Mouse (Mus musculus) adrenal gland, adult 2 months (tissue): ENCODE measurements at regions not wholly inside any gene's neighbourhood (a gene's known extent, or its start where the extent isn't known, plus 50 kb on each side); places are given as distances from the start of the nearest gene placed in this dataset.

Source experiments
- DNase-seq: peaks from one replicate; pipeline ENCODE4 v3.0.0; 2021

DNA sequence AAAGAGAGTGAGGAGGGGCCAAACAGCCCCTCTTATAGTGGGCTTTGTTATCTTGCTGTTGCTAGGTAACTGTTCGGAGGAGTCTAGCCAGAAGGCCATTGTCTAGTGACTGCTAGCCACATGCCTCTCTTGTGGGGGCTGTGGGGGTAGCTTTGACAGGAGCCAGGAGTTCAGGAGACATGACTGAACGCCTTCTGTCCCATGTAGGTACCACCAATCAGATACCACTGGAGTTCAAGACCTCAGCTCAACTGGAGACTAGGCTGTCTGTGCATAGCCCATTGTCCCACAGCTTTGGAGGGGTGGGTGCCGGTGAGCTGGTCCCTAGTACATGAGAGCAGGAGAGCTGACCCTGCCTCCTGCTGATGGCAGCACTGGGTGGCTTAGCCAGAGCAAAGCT is 82.4 kb upstream of the Unc93a2 start:
- no peak for DNase-seq

DNA sequence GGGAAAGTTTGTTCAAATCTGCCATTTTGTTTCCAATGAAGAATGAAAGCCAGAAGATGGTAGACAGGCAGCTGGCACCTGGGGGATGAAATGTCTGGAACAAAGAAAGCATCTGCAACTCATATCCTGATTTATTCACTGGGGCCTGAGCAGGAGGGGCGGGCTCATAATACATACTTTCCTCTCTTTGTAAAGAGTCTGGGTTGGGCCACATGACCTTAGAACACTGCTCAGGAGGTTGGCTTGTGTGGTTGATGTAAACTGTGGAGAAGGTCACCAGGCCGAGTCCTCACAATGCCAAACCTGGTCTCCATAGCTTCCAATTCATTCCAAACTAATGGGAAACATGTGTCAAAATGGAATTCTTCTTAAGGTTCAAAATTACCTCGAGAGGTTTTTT is 79.6 kb upstream of the Unc93a2 start:
- DNase-seq = no peak

DNA sequence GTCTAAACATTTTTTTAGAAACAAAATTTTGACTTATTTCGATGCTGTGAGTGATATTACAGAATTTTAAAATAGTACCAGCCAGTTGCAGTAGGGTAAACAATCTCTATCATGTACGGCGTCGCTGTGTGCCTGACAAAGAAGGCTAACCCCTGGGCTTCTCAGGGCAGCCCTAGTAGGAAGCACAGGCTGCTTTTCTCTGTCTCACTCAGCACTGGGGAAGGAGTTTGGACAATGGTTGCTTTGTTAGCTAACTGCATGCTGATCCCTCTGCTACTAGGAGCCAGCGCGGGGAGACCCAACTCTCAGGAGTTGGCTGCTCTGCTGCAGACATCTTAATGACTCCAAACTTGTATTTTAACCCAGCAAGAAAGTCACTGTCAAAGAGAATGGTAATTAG is 75.9 kb upstream of the Unc93a2 start:
- no peak for DNase-seq

DNA sequence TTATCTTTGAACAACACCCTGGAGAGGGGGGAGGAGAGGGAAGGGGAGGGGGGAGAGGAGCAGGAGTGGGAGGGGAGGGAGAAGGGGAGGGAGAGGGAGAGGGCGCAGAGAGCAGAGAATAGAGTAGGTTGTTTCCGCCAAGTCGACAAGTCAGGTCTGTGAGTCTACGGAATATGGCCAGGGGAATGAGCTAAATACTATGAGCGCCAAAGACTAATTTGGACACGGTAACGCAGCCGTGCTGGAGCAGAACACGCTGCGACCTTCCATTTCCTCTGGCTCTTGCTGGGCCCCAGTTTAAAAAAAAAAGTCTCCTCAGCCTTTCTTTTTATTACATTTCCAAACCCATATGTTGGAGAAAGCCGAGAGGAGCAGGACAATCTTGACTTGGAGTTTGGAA is 71.7 kb upstream of the Unc93a2 start:
- no peak for DNase-seq

DNA sequence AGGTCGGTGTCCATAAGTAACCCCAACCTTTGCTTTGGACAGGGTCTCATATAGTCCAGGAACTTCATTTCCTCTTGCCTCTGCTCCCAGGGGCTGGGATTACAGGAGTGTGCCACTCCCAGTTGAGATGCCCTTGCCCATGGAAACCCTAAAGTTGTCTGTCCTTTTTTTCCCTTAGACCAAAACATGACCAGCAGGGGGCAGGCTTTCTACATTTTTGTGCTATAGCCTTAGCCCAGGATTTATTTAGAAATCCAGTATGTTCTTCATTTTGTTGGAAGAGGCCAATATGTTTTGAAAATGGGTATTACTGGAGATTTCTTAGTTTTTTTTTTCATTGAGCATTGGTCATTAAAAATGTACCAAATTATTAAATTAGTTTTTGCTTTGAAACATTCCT is 58.6 kb upstream of the Unc93a2 start:
- DNase-seq = peak; percentile 32

DNA sequence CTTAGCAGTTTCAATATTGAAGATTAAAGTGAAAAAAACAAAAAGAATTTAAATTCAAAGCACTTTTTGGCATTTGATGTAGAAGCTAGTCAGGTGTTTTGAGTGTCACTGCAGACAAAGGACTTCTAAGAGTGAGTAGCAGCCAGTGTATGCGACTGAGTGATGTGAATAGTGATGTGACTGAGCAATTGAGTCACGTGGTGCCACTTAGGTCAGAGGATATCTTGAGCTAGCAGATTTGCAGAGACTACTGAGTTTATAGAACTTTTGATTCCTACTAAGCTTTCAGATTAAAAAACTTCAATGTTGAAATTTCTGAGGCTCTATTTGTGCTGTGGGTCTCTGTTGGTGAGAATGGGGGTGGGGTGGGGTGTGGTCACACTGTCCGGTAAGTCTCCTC is 49.8 kb upstream of the Unc93a2 start:
- DNase-seq = no peak
